Mouse (Mus musculus): ENCODE results near the gene Atp11a.

Atp11a gene

GRCm38 (mm10) chr8:12772319-12772718 lies 15.5 kb downstream of the Atp11a start:
- DNase-seq (ENCODE audit: low spot score): no peak

- DNase-seq (ENCODE audit: low spot score): no peak
Observed at GRCm38 (mm10) chr8:12773914-12774313, 17.1 kb downstream of the Atp11a start.

GRCm38 (mm10) chr8:12774872-12775298 lies 18.1 kb downstream of the Atp11a start:
- no peak for DNase-seq (ENCODE audit: low spot score)

GRCm38 (mm10) chr8:12775302-12775975 lies 18.6 kb downstream of the Atp11a start:
- no peak for DNase-seq (ENCODE audit: low spot score)

GRCm38 (mm10) chr8:12776166-12776565 lies 19.4 kb downstream of the Atp11a start:
- no peak for DNase-seq (ENCODE audit: low spot score)

GRCm38 (mm10) chr8:12777171-12777570 lies 20.4 kb downstream of the Atp11a start:
- DNase-seq (ENCODE audit: low spot score): no peak

GRCm38 (mm10) chr8:12779541-12779940 lies 22.7 kb downstream of the Atp11a start:
- DNase-seq (ENCODE audit: low spot score): no peak

GRCm38 (mm10) chr8:12785508-12785907 lies 28.7 kb downstream of the Atp11a start:
- DNase-seq (ENCODE audit: low spot score): no peak

GRCm38 (mm10) chr8:12786261-12786957 lies 29.6 kb downstream of the Atp11a start:
- no peak for DNase-seq (ENCODE audit: low spot score)

GRCm38 (mm10) chr8:12786958-12787301 lies 30.1 kb downstream of the Atp11a start:
- DNase-seq (ENCODE audit: low spot score): no peak

GRCm38 (mm10) chr8:12787427-12787826 lies 30.6 kb downstream of the Atp11a start:
- DNase-seq (ENCODE audit: low spot score): no peak

GRCm38 (mm10) chr8:12788695-12789094 lies 31.9 kb downstream of the Atp11a start:
- DNase-seq (ENCODE audit: low spot score): no peak

GRCm38 (mm10) chr8:12795011-12795671 lies 38.3 kb downstream of the Atp11a start:
- no peak for DNase-seq (ENCODE audit: low spot score)

- no peak for DNase-seq (ENCODE audit: low spot score)
Observed at GRCm38 (mm10) chr8:12799099-12799498, 42.3 kb downstream of the Atp11a start.

GRCm38 (mm10) chr8:12799832-12800231 lies 43.0 kb downstream of the Atp11a start:
- DNase-seq (ENCODE audit: low spot score): no peak

GRCm38 (mm10) chr8:12800246-12800645 lies 43.4 kb downstream of the Atp11a start:
- no peak for DNase-seq (ENCODE audit: low spot score)

- DNase-seq (ENCODE audit: low spot score): no peak
Observed at GRCm38 (mm10) chr8:12801586-12801985, 44.8 kb downstream of the Atp11a start.

GRCm38 (mm10) chr8:12803121-12803520 lies 46.3 kb downstream of the Atp11a start:
- no peak for DNase-seq (ENCODE audit: low spot score)

- no peak for DNase-seq (ENCODE audit: low spot score)
Observed at GRCm38 (mm10) chr8:12804909-12805308, 48.1 kb downstream of the Atp11a start.

GRCm38 (mm10) chr8:12805569-12805968 lies 48.8 kb downstream of the Atp11a start:
- DNase-seq (ENCODE audit: low spot score): no peak

- no peak for DNase-seq (ENCODE audit: low spot score)
Observed at GRCm38 (mm10) chr8:12808018-12808417, 51.2 kb downstream of the Atp11a start.

- no peak for DNase-seq (ENCODE audit: low spot score)
Observed at GRCm38 (mm10) chr8:12809516-12809915, 52.7 kb downstream of the Atp11a start.

- peak; percentile 43 for DNase-seq (ENCODE audit: low spot score)
Observed at GRCm38 (mm10) chr8:12811231-12811630, 54.4 kb downstream of the Atp11a start.
